Mouse (Mus musculus) heart, adult 2 months (tissue): ENCODE results near the gene Ddx47.

ENCODE experiments used
- CTCF ChIP-seq: fragments of 200-600 bp; IDR thresholded peaks from 2 replicates; pipeline ENCODE4 v1.8.1; 2022; ENCODE audit warnings: antibody characterized with exemption, mild to moderate bottlenecking, moderate library complexity
- POLR2A ChIP-seq: fragments of 200-500 bp; IDR thresholded peaks from 2 replicates; pipeline ENCODE4 v1.6.1; 2011; ENCODE audit warnings: mild to moderate bottlenecking, low read depth, low read length, control low read depth; ENCODE audit not compliant: insufficient read depth

DNA sequence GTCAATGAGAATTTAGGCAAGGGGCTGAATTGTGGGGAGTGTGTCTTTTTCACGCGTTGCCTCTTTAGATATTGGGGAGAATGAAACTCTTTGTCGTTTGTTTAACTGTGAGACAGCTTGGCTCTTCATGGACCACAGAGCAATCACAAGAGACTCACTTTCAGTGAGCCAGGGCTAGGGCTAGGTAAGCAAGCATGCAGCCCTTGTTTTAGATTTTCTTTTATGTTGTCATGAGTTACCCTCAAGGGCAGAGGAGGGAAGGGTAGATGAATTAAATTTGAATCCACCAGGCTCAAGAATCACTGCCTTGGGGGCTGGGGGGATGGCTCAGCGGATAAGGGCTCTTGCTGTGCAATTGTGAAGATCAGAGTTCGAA, 48.9 kb upstream of the Ddx47 start:
- TF ChIP-seq CTCF (no peak), POLR2A (no peak)
